Mouse (Mus musculus) mature B cell (primary cell): ENCODE data around the gene 1700001L19Rik.

Source experiments
- in situ Hi-C: fragments of 300-500 bp; cut with MboI; formaldehyde crosslinking; loops from 2 replicates; pipeline ENCODE4 v1.14.3; 2019

Gene 1700001L19Rik

DNA sequence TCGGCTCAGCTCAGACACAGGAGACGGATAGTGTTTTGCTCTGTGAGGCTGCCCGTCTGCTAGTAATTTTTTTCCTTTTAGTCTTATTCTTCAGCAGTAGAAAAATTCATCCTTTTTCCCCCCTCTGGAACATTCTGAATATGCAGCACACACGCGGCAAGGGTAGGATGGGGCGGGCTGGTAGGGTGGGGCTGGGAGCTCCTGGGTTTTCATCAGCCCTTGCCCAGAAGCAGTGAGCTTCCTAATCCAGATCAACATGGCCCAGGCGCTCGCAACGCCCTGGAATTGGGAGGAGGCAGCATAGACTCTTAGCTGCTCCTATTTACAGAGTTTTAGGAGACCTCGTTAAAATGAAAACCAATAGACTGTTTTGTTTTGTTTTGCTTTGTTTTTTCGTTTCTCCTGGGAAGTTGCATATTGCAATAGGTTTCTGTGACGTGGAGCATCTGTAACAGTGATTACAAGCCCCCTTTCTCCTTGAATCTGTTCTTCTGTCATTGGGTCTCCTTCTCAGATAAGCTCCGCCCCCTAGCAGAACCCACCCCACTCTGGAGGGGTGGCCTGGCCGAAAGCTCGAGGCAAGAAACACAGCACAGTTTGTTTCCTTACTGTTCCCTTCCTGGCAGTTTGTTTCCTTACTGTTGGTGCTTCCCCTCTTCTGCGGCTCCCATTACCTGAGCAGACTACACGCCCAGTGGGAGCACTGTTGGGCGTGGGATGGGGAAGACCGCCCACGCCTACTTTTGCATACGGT, 10.6 kb downstream of the 1700001L19Rik start:
- in situ Hi-C loops = no loop called here

DNA sequence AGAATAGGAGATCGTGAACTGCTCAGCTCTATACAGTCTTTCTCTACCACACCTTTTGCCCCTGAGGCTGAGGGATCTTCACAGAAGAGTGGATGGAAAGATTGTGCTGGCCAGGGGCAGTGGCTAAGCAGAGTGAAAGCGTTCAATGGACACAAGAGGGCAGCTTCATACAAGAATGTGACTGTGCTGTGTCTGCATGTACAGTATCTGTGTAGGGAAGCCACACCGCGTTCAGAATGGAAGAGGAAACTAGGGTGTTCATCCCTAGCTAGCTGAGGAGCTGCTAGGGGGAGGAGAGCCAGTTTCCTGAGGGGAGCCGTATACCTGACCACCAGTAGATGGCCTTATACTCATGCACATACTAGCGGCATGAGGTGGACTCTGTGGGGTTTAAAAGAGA, 25.6 kb downstream of the 1700001L19Rik start:
- in situ Hi-C loops = no loop called here

DNA sequence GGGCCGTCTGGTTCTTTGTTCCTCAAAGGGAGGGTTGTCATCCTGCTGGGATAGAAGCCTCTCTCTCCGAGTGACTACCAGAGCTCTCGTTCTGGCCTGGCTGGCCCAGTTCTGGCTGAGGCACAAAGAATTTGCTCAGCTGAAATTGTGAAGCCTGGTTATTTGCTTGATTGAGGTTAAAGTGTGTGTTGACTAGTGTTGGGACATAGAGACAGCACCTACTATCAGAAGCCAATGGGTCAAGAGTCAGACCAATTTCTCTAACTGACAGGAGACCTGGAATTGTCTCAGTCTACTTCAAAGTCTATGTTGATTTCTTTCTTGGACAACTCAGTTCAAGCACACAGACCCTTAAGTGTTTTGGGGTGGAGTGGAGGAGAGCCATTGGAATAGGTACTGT, 29.8 kb downstream of the 1700001L19Rik start:
- in situ Hi-C loops = no loop called here

DNA sequence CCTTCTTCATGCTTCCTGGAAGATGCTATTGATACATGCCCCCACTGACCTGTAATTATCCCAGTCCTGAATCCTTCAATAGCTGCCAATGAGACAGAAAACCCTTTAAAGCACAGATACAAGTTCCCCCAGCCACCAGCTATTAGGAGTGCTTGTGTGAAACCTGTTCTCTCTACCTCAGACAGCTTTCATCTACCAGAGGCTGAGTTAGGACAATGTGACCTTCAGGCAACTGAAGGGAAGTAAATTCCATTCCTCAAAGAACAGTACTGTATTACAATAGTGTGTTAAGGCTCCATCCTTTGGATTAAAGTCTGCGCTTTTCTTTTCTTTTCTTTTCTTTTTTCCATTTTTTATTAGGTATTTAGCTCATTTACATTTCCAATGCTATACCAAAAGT, 45.6 kb downstream of the 1700001L19Rik start:
- in situ Hi-C loops = no loop called here
